Mouse (Mus musculus) NIH3T3 (cell line): ENCODE data around the gene Pdik1l.
"Not testable (repeated sequence)": the region's sequence is repeated elsewhere in the genome, so short reads cannot be mapped to it uniquely, and the experiment has no call there.

Experiments
- DNase-seq: peaks from one replicate; pipeline ENCODE4 v3.0.0-alpha.2; 2012; ENCODE audit warnings: low read depth

The Pdik1l gene

GRCm38 (mm10) chr4:134298626-134299497 lies 11.2 kb upstream of the Pdik1l start:
- no peak for DNase-seq

GRCm38 (mm10) chr4:134297369-134297768 lies 9.7 kb upstream of the Pdik1l start:
- DNase-seq, result no peak

GRCm38 (mm10) chr4:134296523-134296922 lies 8.8 kb upstream of the Pdik1l start:
- DNase-seq, result no peak

GRCm38 (mm10) chr4:134296096-134296495 lies 8.4 kb upstream of the Pdik1l start:
- not testable (repeated sequence) for DNase-seq

GRCm38 (mm10) chr4:134293692-134294163 lies 6.0 kb upstream of the Pdik1l start:
- DNase-seq, result no peak

- DNase-seq, result no peak
Measured at GRCm38 (mm10) chr4:134293061-134293691, 5.5 kb upstream of the Pdik1l start.

- DNase-seq, result peak; percentile 86
Measured at GRCm38 (mm10) chr4:134292067-134292466, 4.4 kb upstream of the Pdik1l start.

- DNase-seq, result peak; percentile 34
Measured at GRCm38 (mm10) chr4:134288397-134289256, 932 bp upstream of the Pdik1l start.

GRCm38 (mm10) chr4:134287168-134287564 lies 529 bp downstream of the Pdik1l start:
- peak; percentile 95 for DNase-seq

- DNase-seq, result no peak
Measured at GRCm38 (mm10) chr4:134286226-134287167, 1.2 kb downstream of the Pdik1l start.

GRCm38 (mm10) chr4:134284942-134285341 lies 2.8 kb downstream of the Pdik1l start:
- no peak for DNase-seq

GRCm38 (mm10) chr4:134273417-134274345 lies 14.0 kb downstream of the Pdik1l start:
- no peak for DNase-seq

DNA sequence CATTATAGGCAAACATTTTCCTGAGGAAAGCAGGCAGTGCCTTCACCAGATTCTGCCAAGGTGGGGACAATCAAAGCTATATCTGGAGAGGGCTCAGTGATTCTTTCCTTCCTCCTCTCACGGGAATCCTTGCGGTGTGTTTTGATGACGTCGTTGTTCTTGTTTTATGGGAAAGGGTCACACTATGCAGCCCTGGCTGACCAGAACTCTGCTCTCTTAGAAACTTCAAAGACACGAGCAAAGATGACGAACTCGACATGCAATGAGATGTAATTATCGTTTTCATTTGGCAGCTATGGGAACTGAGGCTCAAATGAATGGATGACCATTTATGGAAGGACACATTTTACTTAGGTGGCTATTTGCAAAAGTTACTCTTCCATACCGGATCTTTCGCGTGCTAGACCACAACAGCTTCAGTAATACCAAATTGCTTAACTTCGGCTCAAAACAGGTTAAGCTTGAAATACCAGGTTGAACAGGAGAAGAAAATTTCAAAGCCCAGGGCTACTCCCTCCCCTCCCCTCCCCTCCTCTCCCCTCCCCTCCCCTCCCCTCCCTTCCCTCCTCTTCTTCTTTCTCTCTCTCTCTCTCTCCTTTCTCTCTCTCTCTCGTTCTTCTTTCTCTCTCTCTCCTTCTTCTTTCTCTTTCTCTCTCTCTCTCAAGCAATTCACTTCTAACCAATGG lies 14.8 kb downstream of the Pdik1l start:
- DNase-seq, result no peak

DNA sequence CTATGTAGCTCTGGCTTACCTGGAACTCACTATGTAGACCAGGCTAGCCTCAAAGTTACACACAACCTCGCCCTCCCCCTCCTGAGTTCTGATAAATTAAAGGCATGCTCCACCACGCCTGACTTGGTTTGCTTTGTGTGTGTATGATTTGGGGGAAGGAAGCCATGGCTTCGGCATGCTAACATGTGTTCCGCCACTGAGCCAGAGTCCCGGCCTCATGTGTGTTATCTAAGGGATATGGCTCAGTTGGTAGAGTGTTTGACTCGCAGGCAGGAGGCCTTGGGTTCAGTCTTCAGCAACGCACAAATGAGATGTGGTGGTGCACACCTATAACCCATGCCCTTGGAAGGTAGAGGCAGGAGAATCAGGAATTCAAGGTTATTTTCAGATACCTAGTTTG lies 15.7 kb downstream of the Pdik1l start:
- DNase-seq, result no peak

DNA sequence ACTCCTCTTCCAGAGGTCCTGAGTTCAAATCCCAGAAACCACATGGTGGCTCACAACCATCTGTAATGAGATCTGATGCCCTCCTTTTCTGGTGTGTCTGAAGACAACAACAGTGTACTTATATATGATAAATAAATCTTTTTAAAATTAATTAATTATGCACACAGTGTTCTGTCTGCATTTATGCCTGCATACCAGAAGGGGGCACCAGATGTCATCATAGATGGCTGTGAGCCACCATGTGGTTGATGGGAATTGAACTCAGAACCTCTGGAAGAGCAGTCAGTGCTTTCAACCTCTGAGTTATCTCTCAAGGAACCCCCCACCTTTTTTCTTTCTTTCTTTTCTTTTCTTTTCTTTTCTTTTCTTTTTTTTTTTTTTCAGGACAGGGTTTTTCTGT lies 18.1 kb downstream of the Pdik1l start:
- not testable (repeated sequence) for DNase-seq

GRCm38 (mm10) chr4:134268102-134268655 lies 19.5 kb downstream of the Pdik1l start:
- DNase-seq, result no peak

GRCm38 (mm10) chr4:134265860-134266585 lies 21.7 kb downstream of the Pdik1l start:
- no peak for DNase-seq

- no peak for DNase-seq
Measured at GRCm38 (mm10) chr4:134263191-134263590, 24.5 kb downstream of the Pdik1l start.
